Mouse (Mus musculus) cortical plate, adult 2 months (tissue): ENCODE data around the gene Klc4.

Experiments
- CTCF ChIP-seq: fragments of 200-500 bp; IDR thresholded peaks from 2 replicates; pipeline ENCODE4 v1.5.1; 2011; ENCODE audit warnings: mild to moderate bottlenecking, control low read depth, low read length; ENCODE audit not compliant: insufficient read depth; ENCODE audit errors: extremely low read depth
- POLR2A ChIP-seq: fragments of 200-500 bp; IDR thresholded peaks from 2 replicates; pipeline ENCODE4 v1.6.1; 2011; ENCODE audit warnings: mild to moderate bottlenecking, low read length, control low read depth; ENCODE audit not compliant: insufficient read depth; ENCODE audit errors: extremely low read depth

GRCm38 (mm10) chr17:46691390-46691789, 45.6 kb upstream of the Klc4 start:
- no peak for TF ChIP-seq CTCF
- TF ChIP-seq POLR2A: no peak
